Mouse (Mus musculus) thymus, postnatal 0 days (tissue): ENCODE results near the gene Zfp683. TPM values are rescaled to one million over a fixed set of nuclear protein-coding genes. Genes with fewer than 3 reads are reported as not detected.
A peak's percentile ranks its signal among the peaks of the same experiment; 100 is the strongest.

Source experiments
- DNase-seq: peaks from one replicate; pipeline ENCODE4 v3.0.0-alpha.2; 2015; ENCODE audit warnings: low spot score
- polyA plus RNA-seq: library from polyadenylated mRNA; unstranded; fragments of >200 nt; fragmentation: Nextera tagmentation; extraction: Ambion mirVana; gene quantifications from 2 replicates; pipeline ENCODE4 v1.2.1, GENCODE M21; 2015

Zfp683 gene
- polyA plus RNA-seq, 1 experiment from 2014 or later = 0.57 TPM

GRCm38 (mm10) chr4:134090521-134091224 is 37.0 kb downstream of the Zfp683 start:
- DNase-seq = no peak

DNA sequence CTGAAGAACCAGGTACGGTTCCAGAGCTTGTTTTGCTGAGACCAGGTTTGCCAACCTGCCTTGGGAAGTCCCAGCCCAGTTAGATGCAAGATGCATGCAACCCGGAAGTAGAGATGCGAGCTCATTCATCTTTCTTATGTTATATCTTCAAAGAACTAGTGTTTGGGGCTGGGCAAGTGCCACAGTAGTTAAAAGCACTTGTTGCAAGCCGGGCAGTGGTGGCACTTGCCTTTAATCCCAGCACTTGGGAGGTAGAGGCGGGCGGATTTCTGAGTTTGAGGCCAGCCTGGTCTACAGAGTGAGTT is 37.5 kb downstream of the Zfp683 start:
- DNase-seq = no peak

GRCm38 (mm10) chr4:134092382-134093288 is 39.0 kb downstream of the Zfp683 start:
- DNase-seq = peak; percentile 74

DNA sequence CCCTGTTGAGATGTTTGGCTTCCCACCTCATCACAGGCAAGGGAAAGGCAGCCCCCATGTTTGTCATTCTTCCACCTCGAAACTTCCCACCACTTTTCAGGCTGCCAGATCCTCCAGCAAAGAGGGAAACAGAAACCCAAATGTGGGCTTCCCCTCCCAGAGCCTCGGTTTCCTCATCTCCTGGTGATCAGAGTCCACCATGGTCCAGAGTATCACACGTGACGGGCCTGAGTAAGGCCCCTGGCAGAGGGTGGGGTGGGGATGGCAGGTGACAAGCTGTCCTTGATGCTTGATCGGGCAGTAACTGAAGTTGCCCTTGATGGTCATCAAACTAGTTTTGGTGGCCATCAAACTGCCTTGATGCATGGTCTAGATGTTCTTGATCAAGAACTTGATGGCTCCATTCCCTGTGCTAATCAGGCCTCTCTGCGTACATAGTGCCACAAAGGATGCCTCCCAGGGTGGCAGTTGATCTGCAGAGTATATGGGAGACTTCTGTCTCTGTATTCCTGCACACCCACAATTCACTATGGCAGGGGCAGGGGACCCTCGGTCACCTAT is 40.4 kb downstream of the Zfp683 start:
- no peak for DNase-seq

GRCm38 (mm10) chr4:134094923-134095547 is 41.4 kb downstream of the Zfp683 start, which contains the start of gene Cd52:
Gene Cd52 (minus strand): TSS chr4:134095082.
- DNase-seq = peak; percentile 80

DNA sequence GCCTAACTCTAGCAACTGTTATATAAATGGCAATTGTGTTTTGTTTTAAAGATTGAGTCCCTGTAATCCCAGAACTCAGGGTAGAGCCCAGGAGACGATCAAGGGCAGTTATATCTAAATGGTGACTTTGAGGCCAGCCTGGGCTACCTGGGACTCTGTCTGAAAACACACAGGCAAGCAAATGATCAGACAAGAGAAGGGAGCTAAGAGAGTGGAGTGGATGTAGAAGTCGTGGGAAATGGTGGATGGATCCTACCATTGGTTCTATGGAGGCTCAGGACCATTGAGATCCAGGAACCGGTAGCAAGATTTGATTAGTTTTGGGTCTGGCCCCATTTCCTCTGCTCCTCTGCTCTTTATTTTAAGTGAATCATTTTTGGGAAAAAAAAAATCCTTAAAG is 42.5 kb downstream of the Zfp683 start:
- DNase-seq = no peak

GRCm38 (mm10) chr4:134097015-134097608 is 43.5 kb downstream of the Zfp683 start:
- peak; percentile 40 for DNase-seq

DNA sequence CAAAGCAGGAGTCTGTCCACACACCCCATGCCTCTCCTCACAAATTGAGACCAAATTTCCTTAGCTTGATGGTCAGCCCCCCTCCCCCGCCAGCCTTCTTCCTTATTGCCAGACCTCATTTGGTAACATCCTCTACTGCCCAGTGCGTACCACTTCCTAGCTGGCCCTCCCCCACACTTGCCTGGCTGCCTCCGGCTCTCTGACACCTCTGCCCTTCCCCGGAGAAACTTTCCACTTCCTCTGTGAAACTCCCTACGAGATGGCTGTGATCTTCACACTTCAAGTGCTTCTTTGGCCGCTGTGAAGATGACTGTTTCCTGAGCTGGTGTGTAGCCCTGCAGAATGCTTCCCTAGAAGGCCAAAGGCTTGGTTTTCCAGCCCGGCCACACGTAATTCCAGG is 45.0 kb downstream of the Zfp683 start:
- peak; percentile 79 for DNase-seq

DNA sequence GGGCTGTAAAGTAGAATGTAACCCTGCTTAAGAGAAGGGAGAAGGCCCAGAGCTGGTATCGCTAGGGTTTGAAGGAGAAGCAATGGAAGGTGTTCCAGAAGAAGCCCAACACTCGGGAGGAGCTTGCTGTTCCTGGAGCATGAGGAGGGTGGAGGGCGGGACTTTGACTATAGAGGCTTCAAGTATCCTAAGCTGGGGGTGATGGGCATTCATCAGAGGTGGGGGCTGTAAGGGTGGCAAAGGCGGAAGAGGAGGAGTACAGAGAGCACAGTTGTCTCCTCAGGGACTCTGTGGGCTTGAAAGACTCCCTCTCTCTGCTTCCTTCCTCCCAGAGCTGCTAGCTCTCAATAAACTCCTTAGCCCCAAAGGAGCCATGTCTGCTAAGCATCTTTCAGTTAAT is 46.6 kb downstream of the Zfp683 start:
- no peak for DNase-seq

- peak; percentile 89 for DNase-seq
Observed at GRCm38 (mm10) chr4:134101979-134102741, 48.5 kb downstream of the Zfp683 start, which contains the start of gene Ubxn11. Gene Ubxn11 (plus strand): TSS chr4:134102570.

DNA sequence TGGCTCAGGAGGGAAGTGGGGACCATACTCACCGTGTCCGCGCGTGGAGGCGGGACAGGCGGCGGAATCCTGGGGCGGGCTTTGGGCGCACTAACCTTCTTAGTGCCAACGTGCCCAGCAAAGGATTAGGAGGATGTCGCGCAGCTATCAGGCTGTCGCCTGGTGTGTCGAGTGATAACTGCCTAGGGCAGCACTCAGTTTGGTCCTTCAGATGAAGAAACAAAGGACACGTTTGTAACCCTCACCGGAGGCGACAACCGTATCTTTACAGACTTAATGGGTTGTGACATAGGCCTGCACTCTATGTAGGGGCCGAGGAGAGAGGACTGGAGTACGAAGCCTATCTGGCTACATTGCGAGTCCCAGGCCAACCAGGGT is 49.1 kb downstream of the Zfp683 start:
- DNase-seq = no peak

- DNase-seq = no peak
Observed at GRCm38 (mm10) chr4:134106105-134106504, 52.5 kb downstream of the Zfp683 start.

DNA sequence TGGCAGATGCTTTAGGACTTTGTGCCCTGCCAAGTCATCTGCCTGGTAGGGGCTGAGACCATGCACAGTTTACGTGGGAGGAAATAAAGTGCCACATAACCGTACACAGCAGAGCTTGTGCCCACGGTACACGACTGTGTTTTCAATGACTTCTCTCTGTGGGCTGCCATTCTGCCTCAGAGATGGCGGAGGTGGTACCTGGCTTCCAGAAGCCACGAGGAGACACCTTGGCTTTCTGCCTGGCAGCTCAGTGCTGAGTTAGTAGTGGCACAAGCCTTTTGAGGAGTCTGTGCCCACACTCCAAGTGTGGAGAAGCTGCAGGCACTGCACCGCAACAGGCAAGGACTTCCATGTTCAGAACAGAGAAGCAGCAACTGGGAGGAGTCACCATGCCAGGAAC is 54.1 kb downstream of the Zfp683 start:
- DNase-seq = no peak

- no peak for DNase-seq
Observed at GRCm38 (mm10) chr4:134108196-134108595, 54.6 kb downstream of the Zfp683 start.

Other genes starting within 250 kb of the Zfp683 start
- gene Rps6ka1, start 166.0 kb upstream of the Zfp683 start, polyA plus RNA-seq = 37.3 and 38.8 TPM in 2 replicates
- 2,843 and 2,903 TPM in 2 replicates for gene Hmgn2, start 85.2 kb upstream of the Zfp683 start, polyA plus RNA-seq
- gene Dhdds, start 52.9 kb upstream of the Zfp683 start, polyA plus RNA-seq = 26.2 and 29.8 TPM in 2 replicates
- 0.04 and 0.13 TPM in 2 replicates for gene Lin28a, start 35.0 kb upstream of the Zfp683 start, polyA plus RNA-seq
- 6.1 and 6.4 TPM in 2 replicates for gene Crybg2, start 7.0 kb downstream of the Zfp683 start, polyA plus RNA-seq
- gene Cd52, start 41.2 kb downstream of the Zfp683 start, polyA plus RNA-seq = 1,124 and 1,206 TPM in 2 replicates
- 15.1 and 15.2 TPM in 2 replicates for gene Ubxn11, start 48.7 kb downstream of the Zfp683 start, polyA plus RNA-seq
- gene Sh3bgrl3, start 75.0 kb downstream of the Zfp683 start, polyA plus RNA-seq = 1,143 and 1,161 TPM in 2 replicates
- gene Cep85, start 133.3 kb downstream of the Zfp683 start, polyA plus RNA-seq = 171 and 178 TPM in 2 replicates
- 0.08 and 0.21 TPM in 2 replicates for gene Gm7534, start 149.2 kb downstream of the Zfp683 start, polyA plus RNA-seq
- 0.10 TPM in 1 of 2 replicates, not detected in the other for gene Catsper4, start 173.5 kb downstream of the Zfp683 start, polyA plus RNA-seq
- 2.2 and 2.5 TPM in 2 replicates for gene Cnksr1, start 184.6 kb downstream of the Zfp683 start, polyA plus RNA-seq
- 0.54 and 0.69 TPM in 2 replicates for gene E130218I03Rik, start 189.8 kb downstream of the Zfp683 start, polyA plus RNA-seq
- 27.4 and 28.3 TPM in 2 replicates for gene Zfp593, start 191.8 kb downstream of the Zfp683 start, polyA plus RNA-seq
- gene Gm30191, start 193.1 kb downstream of the Zfp683 start, polyA plus RNA-seq = 0.22 TPM in 1 of 2 replicates, not detected in the other
- 3.5 and 4.4 TPM in 2 replicates for gene Grrp1, start 200.3 kb downstream of the Zfp683 start, polyA plus RNA-seq
- 18.3 and 21.9 TPM in 2 replicates for gene Pdik1l, start 234.1 kb downstream of the Zfp683 start, polyA plus RNA-seq